Mouse (Mus musculus) forebrain, embryonic 10.5 days (tissue): ENCODE results near the gene Dab2ip. TPM values are rescaled to one million over a fixed set of nuclear protein-coding genes. Genes with fewer than 3 reads are reported as not detected.

ENCODE experiments used
- DNase-seq: peaks from one replicate; pipeline ENCODE4 v3.0.0-alpha.2; 2017; ENCODE audit warnings: low spot score; ENCODE audit errors: extremely low spot score
- H3K27ac ChIP-seq: fragments of 300-500 bp; sonication (generic); 2 replicates; pipeline ENCODE4 v1.5.1; 2016; ENCODE audit warnings: mild to moderate bottlenecking
- H3K27me3 ChIP-seq: fragments of 300-500 bp; sonication (generic); 2 replicates; pipeline ENCODE4 v1.6.1; 2016; ENCODE audit warnings: mild to moderate bottlenecking; ENCODE audit not compliant: poor library complexity, severe bottlenecking
- H3K36me3 ChIP-seq: fragments of 300-500 bp; sonication (generic); replicated peaks from 2 replicates; pipeline ENCODE4 v1.6.1; 2016; ENCODE audit warnings: mild to moderate bottlenecking, moderate library complexity
- H3K4me1 ChIP-seq: fragments of 300-500 bp; sonication (generic); 2 replicates; pipeline ENCODE4 v1.6.1; 2016
- H3K4me3 ChIP-seq: fragments of 300-500 bp; sonication (generic); 2 replicates; pipeline ENCODE4 v1.5.1; 2016; ENCODE audit warnings: mild to moderate bottlenecking, moderate library complexity
- H3K9me3 ChIP-seq: fragments of 300-500 bp; sonication (generic); 2 replicates; pipeline ENCODE4 v1.6.1; 2016; ENCODE audit warnings: mild to moderate bottlenecking, moderate library complexity
- WGBS: fragments of 180-500 bp; shearing (Covaris S2); methylation state at CpG from one replicate; pipeline ENCODE4 v1.1.7; 2016; 5-methylcytosine and 5-hydroxymethylcytosine counted together
- polyA plus RNA-seq: library from polyadenylated mRNA; unstranded; fragments of >200 nt; fragmentation: Nextera tagmentation; extraction: Ambion mirVana; gene quantifications from 2 replicates; pipeline ENCODE4 v1.2.1, GENCODE M21; 2016

The Dab2ip gene
- 22.0 and 23.3 TPM in 2 replicates for polyA plus RNA-seq

GRCm38 (mm10) chr2:35557911-35558825 lies at the start of gene Dab2ip:
TSS of gene Dab2ip (plus strand) at chr2:35558266.
- H3K9me3 ChIP-seq = no peaks in the 10 kb centered on the region
- no peak for DNase-seq
- no peaks in the 10 kb centered on the region for H3K36me3 ChIP-seq
- peaks cover 27% of the 10 kb centered on the region for H3K4me1 ChIP-seq
- peaks cover 9% of the 10 kb centered on the region; the same call in 1 of the 2 replicates for H3K27me3 ChIP-seq
- peak within 1 kb of the TSS; percentile 48 for H3K27ac ChIP-seq
- 66% methylated on average over 29 of the region's 29 CpGs for WGBS
- H3K4me3 ChIP-seq = no peak within 1 kb of the TSS

GRCm38 (mm10) chr2:35508597-35509342 lies 49.3 kb upstream of the Dab2ip start:
- Histone ChIP-seq H3K36me3 (no peaks in the 10 kb centered on the region), H3K4me3 (no peak overlapping the region), H3K27me3 (no peaks in the 10 kb centered on the region), H3K27ac (no peak overlapping the region), H3K9me3 (no peaks in the 10 kb centered on the region), H3K4me1 (peaks cover 45% of the 10 kb centered on the region)
- WGBS = 66% methylated on average over 10 of the region's 10 CpGs
- no peak for DNase-seq

GRCm38 (mm10) chr2:35509343-35509667 lies 48.8 kb upstream of the Dab2ip start:
- Histone ChIP-seq H3K27me3 (no peaks in the 10 kb centered on the region), H3K36me3 (no peaks in the 10 kb centered on the region), H3K27ac (no peak overlapping the region), H3K4me3 (no peak overlapping the region), H3K9me3 (no peaks in the 10 kb centered on the region), H3K4me1 (peaks cover 45% of the 10 kb centered on the region)
- no peak for DNase-seq
- WGBS = 47% methylated on average over 6 of the region's 6 CpGs

GRCm38 (mm10) chr2:35509888-35510287 lies 48.2 kb upstream of the Dab2ip start:
- no peaks in the 10 kb centered on the region for H3K27me3 ChIP-seq
- no peak overlapping the region for H3K4me3 ChIP-seq
- H3K4me1 ChIP-seq = peaks cover 45% of the 10 kb centered on the region
- no peaks in the 10 kb centered on the region for H3K9me3 ChIP-seq
- H3K36me3 ChIP-seq = no peaks in the 10 kb centered on the region
- DNase-seq = no peak
- 69% methylated on average over 4 of the region's 4 CpGs for WGBS
- no peak overlapping the region for H3K27ac ChIP-seq

- Histone ChIP-seq H3K9me3 (no peaks in the 10 kb centered on the region), H3K36me3 (no peaks in the 10 kb centered on the region), H3K4me3 (no peak overlapping the region), H3K4me1 (peaks cover 45% of the 10 kb centered on the region), H3K27ac (no peak overlapping the region), H3K27me3 (no peaks in the 10 kb centered on the region)
- WGBS = 71% methylated on average over 1 of the region's 1 CpGs
- no peak for DNase-seq
These were observed 47.1 kb upstream of the Dab2ip start for GRCm38 (mm10) chr2:35510920-35511319.

- H3K36me3 ChIP-seq = no peaks in the 10 kb centered on the region
- 96% methylated on average over 4 of the region's 4 CpGs for WGBS
- DNase-seq = no peak
These were observed 45.8 kb upstream of the Dab2ip start for GRCm38 (mm10) chr2:35512226-35512625.

GRCm38 (mm10) chr2:35514051-35514892 lies 43.8 kb upstream of the Dab2ip start:
- Histone ChIP-seq H3K4me1 (peaks cover 18% of the 10 kb centered on the region), H3K9me3 (peaks cover 3% of the 10 kb centered on the region; the same call in 1 of the 2 replicates), H3K27me3 (no peaks in the 10 kb centered on the region), H3K27ac (0 out of 2 replicates have a peak overlapping the region, but pooled peaks have one; percentile 11), H3K4me3 (no peak overlapping the region), H3K36me3 (no peaks in the 10 kb centered on the region)
- no peak for DNase-seq
- 71% methylated on average over 14 of the region's 14 CpGs for WGBS

More at GRCm38 (mm10) chr2:35512226-35512625, 45.8 kb upstream of the Dab2ip start:
- Histone ChIP-seq H3K27me3 (no peaks in the 10 kb centered on the region), H3K4me3 (no peak overlapping the region), H3K4me1 (peaks cover 33% of the 10 kb centered on the region), H3K9me3 (no peaks in the 10 kb centered on the region), H3K27ac (no peak overlapping the region)

- 93% methylated on average over 14 of the region's 14 CpGs for WGBS
These were observed 31.3 kb upstream of the Dab2ip start for GRCm38 (mm10) chr2:35526612-35527242.

GRCm38 (mm10) chr2:35529086-35529485 lies 29.0 kb upstream of the Dab2ip start:
- Histone ChIP-seq H3K9me3 (peaks cover 4% of the 10 kb centered on the region; the same call in 1 of the 2 replicates), H3K27me3 (no peaks in the 10 kb centered on the region), H3K4me1 (no peaks in the 10 kb centered on the region), H3K36me3 (no peaks in the 10 kb centered on the region), H3K4me3 (no peak overlapping the region), H3K27ac (no peak overlapping the region)
- no peak for DNase-seq
- WGBS = 91% methylated on average over 2 of the region's 2 CpGs

More at GRCm38 (mm10) chr2:35526612-35527242, 31.3 kb upstream of the Dab2ip start:
- Histone ChIP-seq H3K36me3 (no peaks in the 10 kb centered on the region), H3K4me3 (no peak overlapping the region), H3K4me1 (no peaks in the 10 kb centered on the region), H3K27me3 (no peaks in the 10 kb centered on the region), H3K27ac (no peak overlapping the region), H3K9me3 (peaks cover 4% of the 10 kb centered on the region; the same call in 1 of the 2 replicates)
- no peak for DNase-seq

- WGBS = 83% methylated on average over 4 of the region's 4 CpGs
- Histone ChIP-seq H3K27me3 (no peaks in the 10 kb centered on the region), H3K4me3 (no peak overlapping the region), H3K27ac (no peak overlapping the region), H3K9me3 (peaks cover 4% of the 10 kb centered on the region; the same call in 1 of the 2 replicates), H3K36me3 (no peaks in the 10 kb centered on the region), H3K4me1 (no peaks in the 10 kb centered on the region)
- no peak for DNase-seq
These were observed 28.2 kb upstream of the Dab2ip start for GRCm38 (mm10) chr2:35529856-35530255.

GRCm38 (mm10) chr2:35530732-35531131 lies 27.3 kb upstream of the Dab2ip start:
- H3K27ac ChIP-seq = no peak overlapping the region
- H3K36me3 ChIP-seq = no peaks in the 10 kb centered on the region
- H3K4me3 ChIP-seq = no peak overlapping the region
- 92% methylated on average over 10 of the region's 10 CpGs for WGBS
- no peaks in the 10 kb centered on the region for H3K27me3 ChIP-seq
- no peaks in the 10 kb centered on the region for H3K4me1 ChIP-seq
- peaks cover 4% of the 10 kb centered on the region; the same call in 1 of the 2 replicates for H3K9me3 ChIP-seq
- DNase-seq = no peak

- H3K27me3 ChIP-seq = no peaks in the 10 kb centered on the region
- H3K4me1 ChIP-seq = no peaks in the 10 kb centered on the region
- WGBS = 79% methylated on average over 9 of the region's 9 CpGs
- DNase-seq = no peak
- no peaks in the 10 kb centered on the region for H3K9me3 ChIP-seq
- H3K4me3 ChIP-seq = no peak overlapping the region
- H3K36me3 ChIP-seq = no peaks in the 10 kb centered on the region
- H3K27ac ChIP-seq = no peak overlapping the region
These were observed 24.4 kb upstream of the Dab2ip start for GRCm38 (mm10) chr2:35533646-35534045.
